Mouse (Mus musculus): ENCODE measurements at regions not wholly inside any gene's neighbourhood (a gene's known extent, or its start where the extent isn't known, plus 50 kb on each side); places are given as distances from the start of the nearest gene placed in this dataset.

DNA sequence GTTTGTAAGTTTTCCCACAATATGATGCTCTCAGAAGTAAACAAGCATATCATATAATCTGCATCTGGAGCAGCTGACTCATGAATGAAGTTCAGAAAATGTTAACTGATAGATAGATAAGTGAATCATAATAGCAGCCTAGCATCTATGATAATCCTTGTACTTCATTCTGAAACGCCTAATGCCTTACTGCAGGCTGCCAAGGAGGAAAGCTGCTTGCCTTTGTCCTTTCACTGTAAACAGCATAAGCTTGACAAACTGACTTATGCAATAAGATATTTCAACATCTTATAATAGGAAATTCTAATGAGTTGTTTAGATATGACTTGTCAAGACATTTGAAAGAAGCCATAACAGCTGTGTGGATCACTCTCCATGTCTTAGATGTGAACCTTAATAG lies 920.3 kb upstream of the Gm7489 start:
- no peaks in the 10 kb centered on the region for H3K36me3 ChIP-seq
- H3K4me3 ChIP-seq (replicated peaks) = no peak overlapping the region
- no peak overlapping the region for H3K4me2 ChIP-seq (replicated peaks)
- H3K9ac ChIP-seq = no peak overlapping the region
- no peaks in the 10 kb centered on the region for H3K9me3 ChIP-seq
- 50% methylated on average over 1 of the region's 1 CpGs for WGBS
- no peaks in the 10 kb centered on the region for H3K27me3 ChIP-seq (replicated peaks)
- H3K4me1 ChIP-seq (replicated peaks) = peaks cover 4% of the 10 kb centered on the region; the same call in 1 of the 2 replicates
- no peak for ATAC-seq
- no peak overlapping the region for H3K27ac ChIP-seq

GRCm38 (mm10) chr15:52967801-52968235 lies 916.9 kb upstream of the Gm7489 start:
- H3K27ac ChIP-seq = no peak overlapping the region
- no peak overlapping the region for H3K9ac ChIP-seq
- peaks cover 4% of the 10 kb centered on the region; the same call in 1 of the 2 replicates for H3K4me1 ChIP-seq (replicated peaks)
- WGBS = 6% methylated on average over 4 of the region's 4 CpGs
- ATAC-seq = peak; percentile 82
- no peak overlapping the region for H3K4me3 ChIP-seq (replicated peaks)
- no peaks in the 10 kb centered on the region for H3K36me3 ChIP-seq
- no peaks in the 10 kb centered on the region for H3K9me3 ChIP-seq
- no peaks in the 10 kb centered on the region for H3K27me3 ChIP-seq (replicated peaks)
- H3K4me2 ChIP-seq (replicated peaks) = 0 out of 2 replicates have a peak overlapping the region, but pooled peaks have one; percentile 6

GRCm38 (mm10) chr15:52982821-52983220 lies 901.9 kb upstream of the Gm7489 start:
- WGBS = 86% methylated on average over 2 of the region's 2 CpGs
- no peaks in the 10 kb centered on the region for H3K4me1 ChIP-seq (replicated peaks)
- H3K9me3 ChIP-seq = no peaks in the 10 kb centered on the region
- H3K36me3 ChIP-seq = no peaks in the 10 kb centered on the region
- no peak overlapping the region for H3K4me2 ChIP-seq (replicated peaks)
- no peak overlapping the region for H3K27ac ChIP-seq
- no peak overlapping the region for H3K4me3 ChIP-seq (replicated peaks)
- no peak for ATAC-seq
- H3K27me3 ChIP-seq (replicated peaks) = no peaks in the 10 kb centered on the region
- no peak overlapping the region for H3K9ac ChIP-seq

- ATAC-seq = no peak
- Histone ChIP-seq H3K9me3 (no peaks in the 10 kb centered on the region), H3K9ac (no peak overlapping the region), H3K4me1 (replicated peaks) (no peaks in the 10 kb centered on the region), H3K4me2 (replicated peaks) (no peak overlapping the region), H3K27ac (no peak overlapping the region), H3K4me3 (replicated peaks) (no peak overlapping the region), H3K27me3 (replicated peaks) (no peaks in the 10 kb centered on the region), H3K36me3 (no peaks in the 10 kb centered on the region)
Observed at GRCm38 (mm10) chr15:52990580-52990979, 894.1 kb upstream of the Gm7489 start.

GRCm38 (mm10) chr15:52994351-52994750 lies 890.4 kb upstream of the Gm7489 start:
- H3K4me1 ChIP-seq (replicated peaks) = no peaks in the 10 kb centered on the region
- no peak overlapping the region for H3K9ac ChIP-seq
- no peaks in the 10 kb centered on the region for H3K36me3 ChIP-seq
- H3K9me3 ChIP-seq = no peaks in the 10 kb centered on the region
- ATAC-seq = no peak
- WGBS = 67% methylated on average over 1 of the region's 1 CpGs
- H3K4me2 ChIP-seq (replicated peaks) = no peak overlapping the region
- H3K27ac ChIP-seq = no peak overlapping the region
- H3K4me3 ChIP-seq (replicated peaks) = no peak overlapping the region
- no peaks in the 10 kb centered on the region for H3K27me3 ChIP-seq (replicated peaks)

DNA sequence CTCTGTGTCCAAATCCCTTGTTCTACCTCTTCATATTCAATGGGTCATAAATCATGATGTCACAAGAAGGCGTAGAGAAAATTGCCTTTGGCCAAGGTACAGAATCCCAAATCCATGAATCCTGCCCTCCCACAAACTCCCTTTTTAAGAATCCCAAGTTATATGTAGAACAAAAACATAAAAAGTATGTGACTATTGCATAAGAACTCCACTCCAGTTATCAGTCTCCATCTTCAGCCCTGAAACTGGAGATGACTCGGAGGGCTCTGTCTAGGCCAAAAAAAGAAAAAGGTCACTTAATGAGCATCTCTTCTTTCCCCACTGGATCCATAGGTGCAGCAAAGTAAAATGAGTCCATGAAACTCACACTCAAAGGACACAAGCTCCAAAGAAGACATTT lies 885.5 kb upstream of the Gm7489 start:
- ATAC-seq = no peak
- Histone ChIP-seq H3K27me3 (replicated peaks) (no peaks in the 10 kb centered on the region), H3K9ac (no peak overlapping the region), H3K27ac (no peak overlapping the region), H3K4me1 (replicated peaks) (no peaks in the 10 kb centered on the region), H3K9me3 (no peaks in the 10 kb centered on the region), H3K36me3 (no peaks in the 10 kb centered on the region), H3K4me3 (replicated peaks) (no peak overlapping the region), H3K4me2 (replicated peaks) (no peak overlapping the region)
- 81% methylated on average over 2 of the region's 2 CpGs for WGBS

DNA sequence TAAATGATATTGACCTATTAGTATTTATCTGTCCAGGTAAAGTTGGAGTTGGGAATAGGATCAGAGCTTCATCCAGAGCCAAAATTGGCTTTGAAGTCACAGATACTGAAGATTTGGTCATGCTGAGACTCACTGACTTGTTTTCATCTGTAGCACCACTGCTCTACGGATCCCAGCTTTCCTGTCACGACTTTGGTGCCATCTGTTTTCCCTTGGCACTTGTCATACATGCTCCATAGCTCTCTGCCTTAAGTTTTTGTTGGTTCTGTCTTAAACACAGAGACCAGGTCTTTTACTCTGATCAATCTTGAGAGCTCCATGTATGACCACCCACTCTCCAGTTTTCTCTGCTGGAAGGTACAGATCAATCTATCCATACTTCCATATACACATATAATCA lies 884.9 kb upstream of the Gm7489 start:
- Histone ChIP-seq H3K9me3 (no peaks in the 10 kb centered on the region), H3K36me3 (no peaks in the 10 kb centered on the region), H3K27ac (no peak overlapping the region), H3K4me1 (replicated peaks) (no peaks in the 10 kb centered on the region), H3K9ac (no peak overlapping the region), H3K4me3 (replicated peaks) (no peak overlapping the region), H3K4me2 (replicated peaks) (no peak overlapping the region), H3K27me3 (replicated peaks) (no peaks in the 10 kb centered on the region)
- WGBS = 90% methylated on average over 2 of the region's 2 CpGs
- ATAC-seq = no peak

DNA sequence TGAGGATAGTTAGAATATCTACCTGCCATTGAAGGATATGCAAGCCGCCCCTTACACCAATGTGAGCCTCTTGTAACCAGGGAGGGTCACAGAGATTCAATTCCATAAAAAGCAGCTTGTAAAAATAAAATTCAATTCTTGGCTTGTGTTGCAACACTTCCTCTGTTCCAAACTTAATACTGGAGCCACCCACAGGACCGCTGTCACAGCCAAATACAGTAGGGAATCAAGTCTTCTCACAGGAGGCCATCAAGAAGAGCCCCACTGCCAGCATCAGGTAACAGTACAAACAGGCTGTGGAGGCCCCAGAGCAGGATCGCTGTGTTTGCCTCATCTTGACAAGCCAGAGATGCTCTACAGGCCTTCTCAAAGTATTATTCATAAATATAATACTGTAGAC lies 883.3 kb upstream of the Gm7489 start:
- Histone ChIP-seq H3K9me3 (no peaks in the 10 kb centered on the region), H3K4me3 (replicated peaks) (no peak overlapping the region), H3K27me3 (replicated peaks) (no peaks in the 10 kb centered on the region), H3K4me2 (replicated peaks) (no peak overlapping the region), H3K36me3 (no peaks in the 10 kb centered on the region), H3K4me1 (replicated peaks) (no peaks in the 10 kb centered on the region), H3K9ac (no peak overlapping the region), H3K27ac (no peak overlapping the region)
- WGBS = 70% methylated on average over 3 of the region's 3 CpGs
- no peak for ATAC-seq

GRCm38 (mm10) chr15:53001964-53002363 lies 882.7 kb upstream of the Gm7489 start:
- Histone ChIP-seq H3K9ac (no peak overlapping the region), H3K4me1 (replicated peaks) (no peaks in the 10 kb centered on the region), H3K4me2 (replicated peaks) (no peak overlapping the region), H3K27ac (no peak overlapping the region), H3K4me3 (replicated peaks) (no peak overlapping the region), H3K27me3 (replicated peaks) (no peaks in the 10 kb centered on the region), H3K9me3 (no peaks in the 10 kb centered on the region), H3K36me3 (no peaks in the 10 kb centered on the region)
- 52% methylated on average over 4 of the region's 4 CpGs for WGBS
- no peak for ATAC-seq

GRCm38 (mm10) chr15:53004078-53004477 lies 880.6 kb upstream of the Gm7489 start:
- H3K27ac ChIP-seq = no peak overlapping the region
- H3K4me1 ChIP-seq (replicated peaks) = no peaks in the 10 kb centered on the region
- no peak overlapping the region for H3K4me2 ChIP-seq (replicated peaks)
- H3K9ac ChIP-seq = no peak overlapping the region
- H3K9me3 ChIP-seq = no peaks in the 10 kb centered on the region
- no peaks in the 10 kb centered on the region for H3K36me3 ChIP-seq
- no peak overlapping the region for H3K4me3 ChIP-seq (replicated peaks)
- no peak for ATAC-seq
- no peaks in the 10 kb centered on the region for H3K27me3 ChIP-seq (replicated peaks)

GRCm38 (mm10) chr15:53006844-53007243 lies 877.9 kb upstream of the Gm7489 start:
- Histone ChIP-seq H3K9ac (no peak overlapping the region), H3K27ac (no peak overlapping the region), H3K9me3 (no peaks in the 10 kb centered on the region), H3K4me1 (replicated peaks) (no peaks in the 10 kb centered on the region), H3K4me2 (replicated peaks) (no peak overlapping the region), H3K36me3 (no peaks in the 10 kb centered on the region), H3K4me3 (replicated peaks) (no peak overlapping the region), H3K27me3 (replicated peaks) (no peaks in the 10 kb centered on the region)
- no peak for ATAC-seq
- WGBS = 31% methylated on average over 1 of the region's 1 CpGs

DNA sequence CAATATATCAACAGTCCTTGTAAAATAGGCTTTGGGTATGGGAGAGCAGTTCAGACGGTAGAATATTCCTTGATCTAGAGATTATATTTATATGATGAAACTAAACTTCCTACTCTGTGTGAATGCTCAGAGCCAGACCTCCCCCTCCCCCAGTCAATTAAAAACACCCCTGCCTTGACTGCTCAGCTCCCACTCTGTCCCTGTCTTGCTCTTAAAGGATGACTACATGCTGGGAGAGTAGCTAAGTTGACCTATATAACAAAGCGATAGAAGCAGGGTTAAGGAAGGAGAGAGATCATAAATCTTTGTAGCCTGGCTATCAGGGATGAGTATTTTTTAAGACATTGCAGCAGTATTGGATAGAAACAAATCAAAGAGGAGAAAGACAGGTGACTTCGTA lies 875.4 kb upstream of the Gm7489 start:
- no peaks in the 10 kb centered on the region for H3K27me3 ChIP-seq (replicated peaks)
- no peak for ATAC-seq
- no peaks in the 10 kb centered on the region for H3K4me1 ChIP-seq (replicated peaks)
- H3K9ac ChIP-seq = no peak overlapping the region
- no peaks in the 10 kb centered on the region for H3K9me3 ChIP-seq
- no peak overlapping the region for H3K27ac ChIP-seq
- 67% methylated on average over 3 of the region's 3 CpGs for WGBS
- no peak overlapping the region for H3K4me2 ChIP-seq (replicated peaks)
- no peaks in the 10 kb centered on the region for H3K36me3 ChIP-seq
- H3K4me3 ChIP-seq (replicated peaks) = no peak overlapping the region
